Mouse (Mus musculus) mouse embryonic stem cell (cell line): Measurements from ENCODE around the gene Nup50.

Experiments
- in situ Hi-C, 2 experiments: fragments of 300-500 bp; cut with MboI; formaldehyde crosslinking; loops; 1 replicate in 1 of 2; 3 replicates in 1 of 2; pipeline ENCODE4 v1.14.3; 2019 to 2020; ENCODE audit warnings: low sequenced_read_pairs in 2 of 2, low pct_unique_long_range_greater_than_20kb in 1 of 2, mixed read lengths in 1 of 2; ENCODE audit not compliant: unreplicated experiment in 1 of 2

The Nup50 gene

DNA sequence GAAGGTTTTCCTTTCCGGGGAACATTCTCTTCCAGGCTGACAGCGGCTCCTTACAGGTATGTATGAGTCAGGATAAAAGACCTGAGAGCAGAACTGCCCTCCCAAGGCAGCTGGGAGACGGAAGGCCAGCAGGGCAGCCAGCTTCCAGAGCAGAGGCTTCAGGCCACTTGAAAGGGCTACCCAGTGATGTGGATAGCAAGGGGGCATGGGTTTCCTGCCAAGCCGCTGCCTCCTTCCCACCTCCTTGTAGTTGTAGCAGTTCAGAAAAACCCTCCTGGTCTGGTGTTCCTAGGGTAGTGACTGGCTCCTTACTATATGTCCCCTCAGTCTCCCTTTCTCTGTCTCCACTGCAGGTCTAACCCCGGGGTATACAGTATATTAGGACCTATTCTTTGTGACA is 21.1 kb downstream of the Nup50 start:
- in situ Hi-C loops, result no loop called here

DNA sequence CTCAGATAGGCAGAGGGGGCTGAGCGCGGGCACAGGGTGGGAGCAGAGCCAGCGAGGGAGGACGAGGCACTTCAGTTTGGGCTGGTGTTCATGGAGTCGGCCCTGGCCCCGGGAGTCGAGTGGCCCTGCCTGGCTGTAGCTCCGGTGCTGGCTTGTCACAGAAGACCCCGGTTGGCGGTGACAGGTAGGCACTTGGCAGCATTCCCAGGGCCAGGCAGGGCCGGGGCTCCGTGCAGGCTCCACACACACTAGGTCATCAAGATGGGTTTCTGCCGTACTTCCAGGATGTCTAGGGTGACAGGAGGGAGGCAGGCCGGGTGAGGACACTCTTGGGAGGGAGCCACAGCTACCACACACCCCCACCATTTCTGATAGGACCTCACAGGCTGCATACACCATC is 25.8 kb downstream of the Nup50 start:
- in situ Hi-C loops, result no loop called here

- in situ Hi-C loops, result no loop called here
These were observed 26.8 kb downstream of the Nup50 start for GRCm38 (mm10) chr15:84950053-84950452.

- in situ Hi-C loops, result no loop called here
These were observed 30.0 kb downstream of the Nup50 start for GRCm38 (mm10) chr15:84953259-84953658.

GRCm38 (mm10) chr15:84957851-84958250 is 34.6 kb downstream of the Nup50 start:
- in situ Hi-C loops, result no loop called here

- in situ Hi-C loops, result no loop called here
These were observed 35.1 kb downstream of the Nup50 start for GRCm38 (mm10) chr15:84958331-84958730.

DNA sequence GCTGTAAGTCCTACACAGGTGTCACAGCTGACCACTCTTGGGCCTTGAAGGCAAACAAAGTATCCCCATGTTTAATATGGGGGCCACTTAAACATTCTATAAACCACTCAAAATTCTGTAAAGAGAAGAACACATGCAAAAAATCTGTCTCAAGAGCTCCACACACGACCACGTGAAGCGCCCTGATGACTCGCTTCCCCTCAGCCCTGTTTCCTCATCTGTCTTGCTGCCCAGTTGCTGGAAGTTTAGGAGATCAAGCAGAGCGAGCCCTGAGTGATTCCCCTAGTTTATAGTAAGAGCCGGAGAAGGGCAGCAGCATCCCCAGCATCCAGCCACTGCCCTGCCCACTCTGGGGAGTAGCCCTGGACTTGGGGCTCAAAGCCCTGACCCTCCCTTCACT is 36.7 kb downstream of the Nup50 start:
- in situ Hi-C loops, result no loop called here

DNA sequence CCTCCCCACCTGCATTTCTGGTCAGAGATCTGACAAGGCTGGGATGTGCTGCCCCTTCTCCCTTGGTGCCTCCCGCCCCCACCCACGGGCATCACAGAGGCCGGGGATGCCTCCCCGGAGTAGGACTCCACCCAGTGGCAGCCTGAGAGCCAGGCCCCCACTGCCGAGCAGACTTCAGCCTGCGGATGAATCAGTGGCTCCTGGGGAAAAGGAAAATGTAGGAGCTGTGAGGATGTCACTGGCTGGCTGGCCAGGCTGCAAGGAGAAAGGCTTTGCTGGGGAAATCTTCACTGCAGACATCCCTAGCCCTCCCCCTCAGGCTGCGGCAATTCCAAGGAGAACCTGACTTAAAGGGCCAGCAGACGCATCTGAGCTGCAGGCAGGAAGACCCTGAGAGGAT is 37.5 kb downstream of the Nup50 start:
- in situ Hi-C loops, result no loop called here

DNA sequence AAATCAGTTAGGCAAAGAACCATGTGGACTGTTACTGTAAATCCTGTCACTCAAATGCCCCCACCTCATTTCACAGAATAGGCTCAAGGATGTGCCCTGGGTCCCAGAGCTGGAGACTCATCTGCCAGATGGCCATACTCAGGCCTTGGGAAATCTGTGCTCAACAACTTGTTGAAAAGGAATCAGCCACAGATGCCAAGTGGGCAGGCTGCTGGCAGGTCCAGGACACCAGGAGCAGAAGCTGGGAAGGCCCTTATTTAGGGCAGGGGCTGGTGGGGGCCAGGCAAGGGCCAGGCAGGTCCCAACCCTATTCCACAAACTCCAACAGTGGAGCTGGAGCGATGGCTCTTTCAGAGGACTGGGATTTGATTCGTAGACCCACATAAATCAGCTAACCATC is 39.3 kb downstream of the Nup50 start:
- in situ Hi-C loops, result no loop called here

DNA sequence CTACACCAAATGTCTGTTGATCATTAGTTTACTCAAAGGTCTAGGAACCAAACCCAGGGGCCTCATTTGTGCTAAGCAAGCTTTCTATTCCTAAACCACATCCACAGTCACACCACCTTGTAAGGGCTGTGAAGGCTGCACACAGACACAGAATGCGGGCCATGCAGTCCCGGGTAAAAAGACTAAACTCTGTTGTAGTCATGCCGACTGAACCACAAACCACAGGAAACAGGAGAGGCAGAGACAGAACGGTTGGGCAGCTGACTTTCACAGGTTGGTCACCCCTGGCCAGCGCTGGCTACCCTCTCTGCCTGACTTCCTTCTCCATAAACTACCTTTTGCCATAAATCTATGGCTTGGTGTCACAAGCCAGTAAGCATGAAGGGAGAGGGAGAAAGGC is 41.6 kb downstream of the Nup50 start:
- in situ Hi-C loops, result no loop called here

- in situ Hi-C loops, result no loop called here
These were observed 42.6 kb downstream of the Nup50 start for GRCm38 (mm10) chr15:84965575-84966360.

DNA sequence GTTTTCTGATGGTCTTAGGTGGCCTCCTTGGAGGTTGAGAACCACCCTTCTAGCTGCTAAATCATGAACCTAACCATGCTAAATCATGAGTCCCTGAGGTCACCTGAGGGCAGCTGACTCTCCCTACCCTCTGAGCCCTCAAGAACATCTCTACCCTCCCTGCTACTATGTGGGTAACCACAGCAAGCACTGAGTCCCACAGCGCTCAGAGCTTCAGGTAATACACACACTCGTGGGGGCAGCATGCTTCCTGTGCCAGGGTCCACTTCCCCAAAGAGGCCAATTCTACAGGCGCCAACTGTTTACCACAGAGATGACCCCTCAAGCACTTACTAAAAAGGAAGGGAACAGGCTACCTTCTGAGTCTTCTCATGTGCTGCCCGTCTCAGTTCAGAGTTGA is 45.3 kb downstream of the Nup50 start:
- in situ Hi-C loops, result no loop called here

DNA sequence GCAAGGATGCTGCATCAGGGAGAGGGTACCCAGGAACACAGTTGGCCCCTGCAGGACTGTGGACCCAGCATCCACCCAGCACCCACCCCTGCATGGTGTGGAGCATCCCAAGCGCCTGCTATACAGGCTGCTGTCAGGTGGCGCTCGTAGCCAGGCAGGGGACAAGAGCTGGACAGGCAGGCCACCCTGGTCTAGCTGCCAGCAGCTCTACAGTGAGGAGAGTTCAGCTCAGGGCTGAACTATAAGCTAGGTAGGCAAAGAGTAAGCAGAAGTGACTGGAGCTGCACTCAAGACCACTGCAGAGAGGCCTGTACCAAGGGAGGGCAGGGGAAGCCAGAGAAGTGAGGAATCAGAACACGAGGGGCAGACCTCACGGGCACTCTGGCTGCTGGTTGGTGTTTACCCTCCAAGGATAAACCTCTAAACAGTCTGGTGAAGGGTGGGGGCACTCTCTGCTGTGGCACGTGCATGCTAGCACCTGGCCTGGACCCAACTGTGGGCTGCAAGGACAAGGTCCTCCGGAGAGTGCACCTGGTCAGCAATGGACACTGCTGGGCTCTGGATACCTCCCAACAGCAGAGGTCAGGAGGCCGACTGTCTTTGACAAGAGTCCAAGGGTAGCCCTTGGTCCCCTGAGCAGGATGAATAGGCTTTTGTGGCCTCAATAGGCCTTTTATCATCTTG is 49.8 kb downstream of the Nup50 start:
- in situ Hi-C loops, result no loop called here

GRCm38 (mm10) chr15:84973544-84973871 is 50.3 kb downstream of the Nup50 start:
- in situ Hi-C loops, result no loop called here

- in situ Hi-C loops, result no loop called here
These were observed 52.5 kb downstream of the Nup50 start for GRCm38 (mm10) chr15:84975729-84976128.

GRCm38 (mm10) chr15:84981609-84982313 is 58.5 kb downstream of the Nup50 start:
- in situ Hi-C loops, result no loop called here

DNA sequence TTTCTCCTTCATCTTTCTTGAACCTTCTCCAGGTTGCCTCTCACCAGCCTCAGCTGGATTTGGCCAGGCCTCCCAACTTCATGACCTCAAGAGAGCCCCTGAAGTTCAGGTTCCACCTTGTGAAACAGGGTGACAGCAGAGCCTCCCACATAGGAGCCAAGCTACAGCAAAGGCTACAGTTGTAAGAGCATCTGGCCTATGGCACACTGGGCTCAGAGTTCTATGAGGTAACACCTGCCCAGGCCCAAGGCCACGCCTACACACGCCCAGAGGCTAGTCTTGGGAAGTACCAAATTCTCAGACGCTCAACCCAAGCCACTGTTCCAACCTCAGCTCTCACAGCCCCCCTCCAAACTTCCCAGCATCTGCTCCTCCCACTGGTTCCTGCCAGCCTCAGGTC is 59.7 kb downstream of the Nup50 start:
- in situ Hi-C loops, result no loop called here

DNA sequence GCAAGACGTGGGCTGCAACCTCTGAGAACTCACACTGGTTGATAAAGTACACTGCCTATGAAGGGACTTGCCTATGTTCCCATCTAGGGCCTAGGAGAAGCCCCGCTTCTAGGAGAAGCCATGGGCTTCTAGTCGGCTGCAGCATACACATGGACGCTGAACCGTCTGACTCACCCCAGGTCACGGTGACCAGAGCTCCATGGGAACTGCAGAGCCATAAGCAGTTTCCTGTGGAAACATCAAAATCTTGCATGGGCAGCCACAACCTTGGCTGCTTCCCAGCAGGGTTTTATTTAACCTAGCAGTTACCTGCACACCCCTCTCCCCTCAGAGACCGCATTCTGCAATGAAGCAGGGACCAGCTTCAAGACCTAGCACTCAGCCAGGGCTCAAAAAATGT is 60.5 kb downstream of the Nup50 start:
- in situ Hi-C loops, result no loop called here

DNA sequence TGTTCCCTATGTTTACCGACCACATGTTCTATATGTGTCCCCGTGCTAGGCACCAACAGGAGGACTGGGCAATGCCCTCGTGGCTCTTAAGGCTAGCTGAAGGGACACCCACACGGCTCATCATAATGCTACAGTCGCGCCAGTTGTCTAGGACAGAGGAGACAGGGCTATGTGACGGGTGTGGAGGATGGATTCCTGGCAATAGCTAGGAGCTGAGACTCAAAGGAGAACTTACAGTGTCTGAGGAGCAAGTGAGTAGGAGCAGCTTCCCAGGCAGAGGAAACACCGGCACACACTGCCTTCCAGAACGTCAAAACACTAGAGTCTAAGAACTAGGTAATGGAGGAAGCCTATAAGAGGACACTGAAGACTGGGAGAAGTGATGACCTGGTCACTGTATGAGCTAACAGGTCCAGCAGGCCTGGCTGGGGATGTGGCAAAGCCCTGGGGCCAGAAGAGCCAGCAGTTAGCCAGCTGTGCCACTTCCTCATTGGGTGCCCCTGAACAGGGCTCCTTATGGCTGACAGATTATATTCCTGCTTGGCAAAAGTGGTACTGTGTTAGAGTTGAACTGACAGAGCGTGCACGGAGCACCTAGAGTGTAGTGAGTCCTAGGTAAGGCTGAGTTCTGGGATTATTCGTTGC is 62.4 kb downstream of the Nup50 start:
- in situ Hi-C loops, result no loop called here
